Mouse (Mus musculus) central nervous system, embryonic 14 days (tissue): ENCODE data around the gene Cst13. TPM values are rescaled to one million over a fixed set of nuclear protein-coding genes. Genes with fewer than 3 reads are reported as not detected.

Experiments used
- polyA plus RNA-seq: library from polyadenylated mRNA; depleted of rRNA; stranded (reverse); fragments of >200 nt; gene quantifications from 2 replicates; pipeline ENCODE4 v1.2.3, GENCODE M21; 2012; rRNA removed

The Cst13 gene
- not detected in 2 replicates for polyA plus RNA-seq

GRCm38 (mm10) chr2:148819909-148820308 is at the start of gene Cst13:
Gene Cst13, plus strand, starts transcription at chr2:148820081.

GRCm38 (mm10) chr2:148771397-148771796 is 48.5 kb upstream of the Cst13 start, which contains the start of gene Cst11:
Gene Cst11, minus strand, starts transcription at chr2:148771497.

GRCm38 (mm10) chr2:148781709-148782108 is 38.2 kb upstream of the Cst13 start, which contains the start of gene 8030411F24Rik:
Gene 8030411F24Rik, plus strand, starts transcription at chr2:148782009.

DNA sequence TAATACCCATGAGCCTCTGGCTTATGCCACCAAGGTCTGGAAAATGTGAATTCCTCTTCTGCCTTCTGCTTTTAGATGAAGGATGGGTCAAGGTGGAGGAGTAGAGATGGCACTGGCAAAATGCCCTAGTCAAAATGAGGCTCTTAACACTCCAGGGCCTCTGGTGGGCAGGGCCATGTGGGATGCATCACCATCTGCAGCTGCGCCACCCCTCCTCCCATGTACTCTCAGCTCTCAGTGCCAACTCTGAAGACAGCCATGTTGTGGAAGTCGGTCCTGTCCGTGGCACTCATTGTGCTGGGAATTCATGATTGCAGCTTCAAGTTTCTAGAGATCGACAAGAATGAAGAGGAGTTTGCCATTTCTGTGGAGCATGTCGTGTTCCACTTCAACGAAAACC is 30.7 kb upstream of the Cst13 start, which contains the start of gene Cst12:
Cst12 (plus strand) TSS at position 220 of the 400 bp plus-strand sequence.

DNA sequence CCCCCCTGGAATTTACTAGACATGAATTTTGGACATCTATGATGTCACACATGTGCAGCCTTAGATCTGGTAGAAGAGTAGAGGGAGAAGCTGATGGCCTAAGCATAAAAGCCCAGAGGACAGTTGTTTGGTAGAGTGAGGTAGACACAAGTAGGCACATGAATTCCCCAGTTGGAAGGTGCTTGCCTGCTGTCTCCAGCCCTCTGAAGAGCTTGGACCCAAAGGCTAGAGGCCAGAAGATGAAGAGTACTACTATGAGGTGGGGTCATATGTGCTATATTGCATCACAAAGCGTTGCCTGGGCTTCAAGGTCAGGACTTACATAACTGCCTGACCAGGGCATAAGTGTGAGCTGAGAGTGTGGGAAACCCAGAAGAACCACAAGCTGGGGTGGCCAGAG is 21.4 kb upstream of the Cst13 start, which contains the start of gene Cst8:
Cst8 (plus strand) TSS at position 301 of the 400 bp plus-strand sequence.

DNA sequence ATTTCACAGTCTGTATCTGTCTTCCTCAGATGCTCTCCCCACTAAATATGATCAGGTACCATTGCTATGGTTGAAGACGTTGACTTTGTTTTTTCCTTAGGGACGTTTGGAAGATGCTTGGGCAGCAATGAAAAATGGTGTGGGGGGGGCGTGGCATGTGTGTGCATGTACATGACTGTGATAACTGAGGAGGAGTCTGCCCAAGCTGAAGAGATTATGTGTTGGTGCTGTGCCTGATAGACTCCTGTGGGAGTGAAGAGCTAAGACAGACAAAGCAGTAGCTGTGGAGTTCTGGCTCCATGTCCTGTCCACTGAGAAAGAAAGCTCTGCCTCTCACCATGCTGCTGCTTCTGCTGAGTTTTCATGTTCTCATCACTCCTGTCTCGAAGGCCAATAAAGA is 15.0 kb downstream of the Cst13 start, which contains the start of gene Cst9:
Cst9 (plus strand) TSS at position 236 of the 400 bp plus-strand sequence.

GRCm38 (mm10) chr2:148864966-148865365 is 45.1 kb downstream of the Cst13 start, which contains the start of gene 9230104L09Rik:
Gene 9230104L09Rik, minus strand, starts transcription at chr2:148865038.

GRCm38 (mm10) chr2:148875335-148875811 is 55.5 kb downstream of the Cst13 start, which contains the start of gene Cst3:
Gene Cst3, minus strand, starts transcription at chr2:148875692.

Other genes with a start within 250 kb of the Cst13 start
- 53.3 and 62.9 TPM in 2 replicates for gene Nxt1, start 147.5 kb upstream of the Cst13 start, polyA plus RNA-seq
- 15.8 and 17.5 TPM in 2 replicates for gene Gzf1, start 139.1 kb upstream of the Cst13 start, polyA plus RNA-seq
- gene Napb, start 87.6 kb upstream of the Cst13 start, polyA plus RNA-seq = 31.3 and 33.1 TPM in 2 replicates
- gene Cstl1, start 69.7 kb upstream of the Cst13 start, polyA plus RNA-seq = not detected in 2 replicates
- gene Cst11, start 48.6 kb upstream of the Cst13 start, polyA plus RNA-seq = not detected in 2 replicates
- gene 8030411F24Rik, start 38.1 kb upstream of the Cst13 start, polyA plus RNA-seq = not detected in 2 replicates
- not detected in 2 replicates for gene Cst12, start 30.7 kb upstream of the Cst13 start, polyA plus RNA-seq
- not detected in 2 replicates for gene Cst8, start 21.3 kb upstream of the Cst13 start, polyA plus RNA-seq
- not detected in 2 replicates for gene Cst9, start 15.1 kb downstream of the Cst13 start, polyA plus RNA-seq
- gene 9230104L09Rik, start 45.0 kb downstream of the Cst13 start, polyA plus RNA-seq = not detected in 2 replicates
- 489 and 501 TPM in 2 replicates for gene Cst3, start 55.6 kb downstream of the Cst13 start, polyA plus RNA-seq
- not detected in 2 replicates for gene Gm1330, start 183.2 kb downstream of the Cst13 start, polyA plus RNA-seq
- gene Gm10750, start 197.2 kb downstream of the Cst13 start, polyA plus RNA-seq = not detected in 2 replicates